Mouse (Mus musculus) midbrain, embryonic 13.5 days (tissue): ENCODE measurements around the gene Ppp3ca. TPM values are rescaled to one million over a fixed set of nuclear protein-coding genes. Genes with fewer than 3 reads are reported as not detected.

Experiments used
- ATAC-seq: fragments of 200-750 bp; cut with Nextera tagmentation; 2 replicates; pipeline ENCODE4 v1.8.0; 2017; ENCODE audit warnings: mild to moderate bottlenecking, moderate TSS enrichment, moderate library complexity
- H3K27ac ChIP-seq: fragments of 300-500 bp; sonication (generic); 2 replicates; pipeline ENCODE4 v1.5.1; 2015; ENCODE audit warnings: inconsistent platforms, mild to moderate bottlenecking, moderate library complexity
- H3K27me3 ChIP-seq: fragments of 300-500 bp; sonication (generic); 2 replicates; pipeline ENCODE4 v1.6.1; 2015; ENCODE audit warnings: mild to moderate bottlenecking, inconsistent platforms
- H3K36me3 ChIP-seq: fragments of 300-500 bp; sonication (generic); 2 replicates; pipeline ENCODE4 v1.6.1; 2015; ENCODE audit warnings: mild to moderate bottlenecking, inconsistent platforms
- H3K4me1 ChIP-seq: fragments of 300-500 bp; sonication (generic); replicated peaks from 2 replicates; pipeline ENCODE4 v1.6.1; 2015; ENCODE audit warnings: inconsistent platforms
- H3K4me2 ChIP-seq: fragments of 300-500 bp; sonication (generic); replicated peaks from 2 replicates; pipeline ENCODE4 v1.6.1; 2015; ENCODE audit warnings: moderate library complexity, mild to moderate bottlenecking, inconsistent platforms
- H3K4me3 ChIP-seq: fragments of 300-500 bp; sonication (generic); replicated peaks from 2 replicates; pipeline ENCODE4 v1.5.1; 2015; ENCODE audit warnings: mild to moderate bottlenecking, inconsistent platforms
- H3K9ac ChIP-seq: fragments of 300-500 bp; sonication (generic); replicated peaks from 2 replicates; pipeline ENCODE4 v1.6.1; 2015; ENCODE audit warnings: mild to moderate bottlenecking, inconsistent platforms
- H3K9me3 ChIP-seq: fragments of 300-500 bp; sonication (generic); 2 replicates; pipeline ENCODE4 v1.6.1; 2016; ENCODE audit warnings: mild to moderate bottlenecking, inconsistent platforms
- WGBS: fragments of 180-500 bp; shearing (Covaris S2); methylation state at CpG from one replicate; pipeline ENCODE4 v1.1.7; 2015; 5-methylcytosine and 5-hydroxymethylcytosine counted together
- polyA plus RNA-seq: library from polyadenylated mRNA; unstranded; fragments of >200 nt; fragmentation: Nextera tagmentation; extraction: Ambion mirVana; gene quantifications from 2 replicates; pipeline ENCODE4 v1.2.1, GENCODE M21; 2015

The Ppp3ca gene
- polyA plus RNA-seq, 1 experiment from 2014 or later: 109 TPM

- no peak for ATAC-seq
- no peaks in the 10 kb centered on the region for H3K27me3 ChIP-seq
- no peaks in the 10 kb centered on the region for H3K36me3 ChIP-seq
- no peak overlapping the region for H3K4me3 ChIP-seq
- H3K9ac ChIP-seq: no peak overlapping the region
- 29% methylated on average over 1 of the region's 1 CpGs for WGBS
- H3K4me2 ChIP-seq: no peak overlapping the region
- H3K27ac ChIP-seq: no peak overlapping the region
- peaks cover 18% of the 10 kb centered on the region for H3K4me1 ChIP-seq
- no peaks in the 10 kb centered on the region for H3K9me3 ChIP-seq
These were observed 66.1 kb downstream of the Ppp3ca start for GRCm38 (mm10) chr3:136736021-136736420.

- Histone ChIP-seq H3K4me2 (no peak overlapping the region), H3K9ac (no peak overlapping the region), H3K27ac (no peak overlapping the region), H3K4me3 (no peak overlapping the region), H3K9me3 (no peaks in the 10 kb centered on the region), H3K27me3 (no peaks in the 10 kb centered on the region), H3K36me3 (no peaks in the 10 kb centered on the region), H3K4me1 (peaks cover 22% of the 10 kb centered on the region)
- 83% methylated on average over 7 of the region's 7 CpGs for WGBS
- ATAC-seq: no peak
These were observed 66.9 kb downstream of the Ppp3ca start for GRCm38 (mm10) chr3:136736773-136737298.

- WGBS: 83% methylated on average over 1 of the region's 1 CpGs
- Histone ChIP-seq H3K4me3 (no peak overlapping the region), H3K9ac (no peak overlapping the region), H3K4me1 (peaks cover 22% of the 10 kb centered on the region), H3K27ac (no peak overlapping the region), H3K4me2 (no peak overlapping the region), H3K9me3 (no peaks in the 10 kb centered on the region), H3K27me3 (no peaks in the 10 kb centered on the region), H3K36me3 (no peaks in the 10 kb centered on the region)
- ATAC-seq: no peak
These were observed 68.5 kb downstream of the Ppp3ca start for GRCm38 (mm10) chr3:136738474-136738873.

- ATAC-seq: no peak
- WGBS: 91% methylated on average over 5 of the region's 5 CpGs
- H3K4me3 ChIP-seq: no peak overlapping the region
These were observed 69.0 kb downstream of the Ppp3ca start for GRCm38 (mm10) chr3:136738914-136739313.

GRCm38 (mm10) chr3:136741659-136742058, 71.7 kb downstream of the Ppp3ca start:
- Histone ChIP-seq H3K4me2 (no peak overlapping the region), H3K27ac (no peak overlapping the region), H3K36me3 (no peaks in the 10 kb centered on the region), H3K9ac (no peak overlapping the region), H3K9me3 (no peaks in the 10 kb centered on the region), H3K4me1 (peaks cover 17% of the 10 kb centered on the region), H3K27me3 (no peaks in the 10 kb centered on the region), H3K4me3 (no peak overlapping the region)
- 81% methylated on average over 5 of the region's 5 CpGs for WGBS
- peak; percentile 49; the same call in 1 of the 2 replicates for ATAC-seq

More at GRCm38 (mm10) chr3:136738914-136739313, 69.0 kb downstream of the Ppp3ca start:
- no peaks in the 10 kb centered on the region for H3K9me3 ChIP-seq
- H3K4me2 ChIP-seq: no peak overlapping the region
- H3K36me3 ChIP-seq: no peaks in the 10 kb centered on the region
- H3K27ac ChIP-seq: no peak overlapping the region
- no peak overlapping the region for H3K9ac ChIP-seq
- no peaks in the 10 kb centered on the region for H3K27me3 ChIP-seq
- peaks cover 22% of the 10 kb centered on the region for H3K4me1 ChIP-seq

GRCm38 (mm10) chr3:136742258-136743057, 72.5 kb downstream of the Ppp3ca start:
- ATAC-seq: no peak
- no peaks in the 10 kb centered on the region for H3K9me3 ChIP-seq
- H3K27me3 ChIP-seq: no peaks in the 10 kb centered on the region
- H3K4me2 ChIP-seq: no peak overlapping the region
- no peak overlapping the region for H3K27ac ChIP-seq
- H3K36me3 ChIP-seq: no peaks in the 10 kb centered on the region
- peaks cover 17% of the 10 kb centered on the region for H3K4me1 ChIP-seq
- no peak overlapping the region for H3K4me3 ChIP-seq
- 90% methylated on average over 9 of the region's 9 CpGs for WGBS
- H3K9ac ChIP-seq: no peak overlapping the region

GRCm38 (mm10) chr3:136744295-136744897, 74.5 kb downstream of the Ppp3ca start:
- WGBS: 82% methylated on average over 10 of the region's 10 CpGs
- H3K9ac ChIP-seq: no peak overlapping the region
- no peaks in the 10 kb centered on the region for H3K36me3 ChIP-seq
- H3K27me3 ChIP-seq: no peaks in the 10 kb centered on the region
- H3K4me1 ChIP-seq: peaks cover 18% of the 10 kb centered on the region
- H3K4me2 ChIP-seq: no peak overlapping the region
- H3K4me3 ChIP-seq: no peak overlapping the region
- no peak for ATAC-seq
- H3K9me3 ChIP-seq: no peaks in the 10 kb centered on the region
- H3K27ac ChIP-seq: no peak overlapping the region

- Histone ChIP-seq H3K4me2 (no peak overlapping the region), H3K9me3 (no peaks in the 10 kb centered on the region), H3K9ac (no peak overlapping the region), H3K4me3 (no peak overlapping the region), H3K27me3 (no peaks in the 10 kb centered on the region), H3K27ac (no peak overlapping the region), H3K4me1 (peaks cover 23% of the 10 kb centered on the region), H3K36me3 (no peaks in the 10 kb centered on the region)
- ATAC-seq: no peak
- 83% methylated on average over 7 of the region's 7 CpGs for WGBS
These were observed 75.5 kb downstream of the Ppp3ca start for GRCm38 (mm10) chr3:136745456-136745855.

GRCm38 (mm10) chr3:136748761-136749476, 79.0 kb downstream of the Ppp3ca start:
- Histone ChIP-seq H3K9ac (no peak overlapping the region), H3K36me3 (no peaks in the 10 kb centered on the region), H3K27ac (no peak overlapping the region), H3K4me2 (no peak overlapping the region), H3K27me3 (no peaks in the 10 kb centered on the region), H3K4me3 (no peak overlapping the region), H3K9me3 (no peaks in the 10 kb centered on the region), H3K4me1 (peaks cover 30% of the 10 kb centered on the region)
- ATAC-seq: no peak
- WGBS: 70% methylated on average over 6 of the region's 6 CpGs

GRCm38 (mm10) chr3:136749477-136749797, 79.5 kb downstream of the Ppp3ca start:
- H3K9ac ChIP-seq: no peak overlapping the region
- H3K27me3 ChIP-seq: no peaks in the 10 kb centered on the region
- H3K36me3 ChIP-seq: no peaks in the 10 kb centered on the region
- H3K4me1 ChIP-seq: peaks cover 28% of the 10 kb centered on the region
- no peaks in the 10 kb centered on the region for H3K9me3 ChIP-seq
- no peak overlapping the region for H3K27ac ChIP-seq
- no peak overlapping the region for H3K4me3 ChIP-seq
- ATAC-seq: no peak
- no peak overlapping the region for H3K4me2 ChIP-seq

GRCm38 (mm10) chr3:136749951-136750350, 80.0 kb downstream of the Ppp3ca start:
- 34% methylated on average over 2 of the region's 2 CpGs for WGBS
- Histone ChIP-seq H3K36me3 (no peaks in the 10 kb centered on the region), H3K27me3 (no peaks in the 10 kb centered on the region), H3K4me1 (peaks cover 28% of the 10 kb centered on the region), H3K4me3 (no peak overlapping the region), H3K27ac (no peak overlapping the region), H3K4me2 (no peak overlapping the region), H3K9ac (no peak overlapping the region), H3K9me3 (no peaks in the 10 kb centered on the region)
- ATAC-seq: no peak

- peak; percentile 64; the same call in 1 of the 2 replicates for ATAC-seq
- 37% methylated on average over 5 of the region's 5 CpGs for WGBS
- H3K9me3 ChIP-seq: no peaks in the 10 kb centered on the region
- no peaks in the 10 kb centered on the region for H3K36me3 ChIP-seq
- no peak overlapping the region for H3K4me3 ChIP-seq
- no peak overlapping the region for H3K9ac ChIP-seq
- peaks cover 28% of the 10 kb centered on the region for H3K4me1 ChIP-seq
- no peak overlapping the region for H3K27ac ChIP-seq
- no peak overlapping the region for H3K4me2 ChIP-seq
- no peaks in the 10 kb centered on the region for H3K27me3 ChIP-seq
These were observed 82.3 kb downstream of the Ppp3ca start for GRCm38 (mm10) chr3:136752126-136752716.
